Mouse (Mus musculus): ENCODE results near the gene Asprv1. TPM values are rescaled to one million over a fixed set of nuclear protein-coding genes. Genes with fewer than 3 reads are reported as not detected.

The Asprv1 gene
- 0.13 and 0.38 TPM in 2 replicates for polyA plus RNA-seq (2012; rRNA removed)

DNA sequence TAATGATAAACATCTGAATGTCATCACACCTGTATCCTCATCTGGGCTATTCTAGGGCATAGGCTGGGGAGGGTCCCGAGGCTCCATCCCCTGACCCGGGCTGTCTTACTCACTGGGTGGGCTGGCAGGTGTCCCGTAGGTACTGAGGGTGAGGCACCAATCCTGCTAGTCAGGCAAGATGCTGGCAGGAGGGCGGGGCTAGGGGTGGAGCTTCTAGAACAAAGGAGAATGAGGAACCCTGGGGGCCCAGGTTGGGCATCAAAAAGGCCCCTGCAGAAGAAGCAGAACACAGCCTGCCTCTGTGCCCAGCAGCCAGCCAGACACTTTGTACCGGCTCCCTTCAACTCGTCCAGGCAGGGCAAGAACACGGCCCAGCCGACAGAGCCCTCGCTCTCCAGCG lies at the start of gene Asprv1:
Gene Asprv1 (plus strand): TSS at position 219 of the 400 bp plus-strand sequence.
- no peak for DNase-seq (ENCODE audit: low read depth)

DNA sequence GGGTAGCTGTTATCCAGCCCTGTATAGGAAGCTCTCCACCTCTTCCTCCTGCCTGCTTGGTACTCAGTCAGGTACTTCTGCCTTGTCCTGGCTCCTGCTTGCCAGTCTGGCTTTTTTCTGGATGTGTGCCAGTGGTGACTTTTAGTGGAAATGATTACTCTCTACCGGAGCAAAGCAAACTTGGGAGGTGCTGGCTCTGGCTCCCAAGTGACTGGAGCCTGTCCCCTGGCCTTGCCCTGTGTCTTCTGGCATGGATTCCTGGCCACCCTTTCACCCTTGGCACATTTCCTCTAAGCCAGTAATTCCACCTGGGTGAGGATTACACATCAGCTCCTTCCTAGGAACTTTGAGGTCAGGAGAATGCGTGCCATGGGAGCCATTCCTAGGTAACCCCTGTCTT lies 49.6 kb upstream of the Asprv1 start:
- DNase-seq (ENCODE audit: low read depth), result no peak

DNA sequence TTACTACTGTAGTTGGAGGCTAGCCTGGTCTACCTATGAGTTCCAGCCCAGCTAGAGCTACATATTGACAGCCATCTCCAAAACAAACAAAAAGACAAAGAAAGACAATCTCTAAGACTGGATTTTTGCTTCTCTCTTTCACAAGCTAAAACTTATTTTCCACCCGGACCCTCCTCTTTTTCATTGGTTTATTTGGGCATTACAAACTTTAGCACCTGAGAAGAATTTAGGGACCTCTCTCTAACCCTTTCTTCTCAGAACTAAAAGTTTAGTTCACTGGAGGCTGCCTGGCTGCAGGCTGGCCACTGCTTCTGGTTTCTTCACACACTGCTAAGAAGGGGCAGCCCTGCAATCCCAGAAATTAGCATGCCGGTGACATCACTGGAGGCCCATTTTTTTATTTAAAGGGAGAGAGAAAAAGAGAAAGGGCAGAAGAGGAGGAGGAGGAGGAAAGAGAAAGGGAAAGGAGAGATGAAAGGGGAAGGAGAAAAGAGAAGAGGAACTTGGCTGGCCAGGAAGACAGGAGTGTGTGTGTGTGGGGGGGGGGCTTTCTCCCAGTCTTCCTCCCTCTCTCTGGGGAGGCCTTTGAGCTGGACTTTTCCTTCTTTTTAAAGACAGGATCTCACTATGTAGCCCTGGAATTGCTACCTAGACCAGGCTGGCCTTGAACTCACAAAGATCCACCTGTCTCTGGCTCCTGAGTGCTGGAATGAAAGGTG lies 48.7 kb upstream of the Asprv1 start:
- DNase-seq (ENCODE audit: low read depth), result no peak

DNA sequence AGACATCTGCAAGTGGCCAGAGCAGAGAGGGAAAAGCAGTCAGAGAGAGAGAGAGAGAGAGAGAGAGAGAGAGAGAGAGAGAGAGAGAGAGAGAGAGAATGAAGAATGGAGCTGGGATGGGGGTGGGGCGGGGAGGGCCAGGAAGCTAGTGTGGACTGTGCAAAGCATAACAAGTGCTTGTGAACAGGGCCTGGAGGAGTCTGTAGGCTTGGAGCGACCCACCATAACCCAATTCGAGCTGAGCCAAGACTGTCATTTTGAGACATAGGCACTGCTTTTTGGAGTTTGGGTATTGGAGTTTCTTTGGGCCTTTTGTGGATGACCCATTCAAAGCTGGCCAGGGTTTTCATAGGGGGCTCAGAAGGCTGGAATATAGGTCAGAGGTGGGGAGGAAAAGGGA lies 48.0 kb upstream of the Asprv1 start:
- no peak for DNase-seq (ENCODE audit: low read depth)

DNA sequence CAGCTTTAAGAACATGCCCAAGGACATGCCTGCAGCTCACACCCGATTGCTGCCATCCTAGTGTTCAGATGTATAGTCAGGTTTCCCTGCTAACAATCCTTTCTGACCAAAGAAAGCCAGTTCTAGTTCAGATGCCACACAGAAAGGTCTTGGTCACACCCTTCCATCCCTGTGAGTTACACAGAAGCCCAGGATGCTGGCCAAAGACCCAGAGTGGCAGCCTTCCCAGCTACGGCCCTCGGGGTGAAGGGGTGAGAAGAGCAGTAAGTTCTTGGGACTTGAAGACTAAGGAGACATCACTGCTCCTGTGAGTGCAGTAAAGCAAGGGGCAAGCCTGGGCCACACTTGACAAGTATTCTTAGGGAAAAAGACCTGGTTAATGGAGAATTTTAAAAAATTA lies 44.8 kb upstream of the Asprv1 start:
- no peak for DNase-seq (ENCODE audit: low read depth)

DNA sequence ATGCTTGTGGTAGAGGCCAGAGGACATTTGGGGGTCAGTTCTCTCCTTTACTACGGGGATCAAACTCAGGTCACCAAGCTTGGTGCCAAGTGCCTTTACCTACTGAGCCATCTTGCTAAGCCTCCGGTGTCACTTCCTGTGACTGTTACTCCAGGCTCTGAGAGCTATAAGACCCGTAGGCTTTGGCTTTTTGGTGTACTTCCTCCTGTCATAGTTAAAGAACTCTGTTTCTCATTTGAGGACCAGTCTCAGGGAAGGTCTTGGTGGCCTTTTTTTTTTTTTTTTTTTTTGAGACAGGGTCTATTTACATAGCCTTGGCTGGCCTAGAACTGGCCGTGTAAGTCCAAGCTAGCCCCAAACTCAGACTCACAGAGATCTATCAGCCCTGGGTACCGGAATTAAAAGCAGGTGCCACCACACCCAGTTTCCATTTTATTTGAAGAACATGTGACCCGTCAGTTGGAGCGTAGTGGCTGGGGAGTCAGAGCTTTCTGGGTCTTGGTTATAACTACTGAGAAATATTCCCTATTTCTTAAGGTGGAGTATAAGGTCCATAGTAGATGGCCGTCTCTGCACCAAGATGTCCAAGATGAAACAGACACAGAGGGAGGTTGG lies 44.3 kb upstream of the Asprv1 start:
- no peak for DNase-seq (ENCODE audit: low read depth)

DNA sequence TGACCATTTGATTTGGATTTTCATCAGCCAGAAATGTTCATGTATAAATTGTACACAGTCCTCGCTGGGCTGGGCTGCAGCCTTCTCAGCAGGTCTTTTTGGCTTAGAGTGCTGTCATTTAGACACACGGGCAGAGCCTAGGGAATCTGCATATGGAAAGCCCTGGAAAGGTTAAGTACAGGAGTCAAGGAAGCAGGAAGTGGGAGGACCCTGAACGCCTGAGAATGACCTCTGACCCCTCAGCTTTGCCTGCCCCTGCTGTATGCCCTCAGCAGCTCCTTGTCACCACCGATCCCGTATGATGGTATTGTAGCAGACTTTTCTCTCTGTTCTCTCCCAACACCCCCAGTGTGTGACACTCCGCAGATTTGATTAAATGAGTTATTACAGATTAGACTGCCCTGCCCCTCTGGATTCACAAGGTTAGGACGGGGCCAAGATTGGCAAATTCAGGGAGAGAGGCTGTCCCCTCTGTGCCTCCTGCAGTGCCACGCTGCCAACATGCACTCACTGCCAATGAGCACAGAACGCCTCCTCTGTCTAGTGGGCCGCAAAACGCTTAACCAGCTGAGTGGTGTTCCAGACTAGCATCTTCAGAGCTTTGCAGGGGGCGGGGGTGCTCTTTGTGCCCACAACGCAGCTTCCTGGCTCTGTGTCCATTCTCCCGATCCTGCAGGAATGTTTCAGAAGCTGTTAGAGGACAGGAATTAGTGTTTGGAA lies 43.5 kb upstream of the Asprv1 start:
- DNase-seq (ENCODE audit: low read depth), result no peak

DNA sequence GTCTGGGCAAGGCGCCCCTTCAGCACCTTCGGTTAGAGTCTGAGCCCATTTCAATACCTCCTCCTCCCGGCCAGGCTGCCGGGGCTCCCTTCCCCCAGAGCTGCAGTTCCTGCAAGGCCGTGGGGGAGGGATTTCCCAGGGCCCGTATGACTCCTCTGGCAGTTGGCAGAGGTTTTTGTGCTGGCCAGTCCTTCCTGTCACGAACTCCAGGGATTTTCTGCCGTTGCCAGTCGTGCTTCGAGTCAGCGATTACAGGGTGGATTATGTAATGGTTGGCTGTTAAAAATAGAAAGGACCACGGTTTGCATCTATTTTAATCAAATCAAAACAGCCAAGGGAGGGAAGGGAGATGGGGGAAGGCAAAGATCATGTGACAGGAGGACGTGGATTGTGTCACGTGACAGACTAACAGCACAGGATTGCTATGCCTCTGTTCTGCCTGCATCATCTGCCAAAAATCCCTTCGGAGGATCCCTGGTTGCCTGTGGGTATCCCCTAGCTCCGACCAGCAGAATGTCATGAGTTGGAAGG lies 42.8 kb upstream of the Asprv1 start:
- no peak for DNase-seq (ENCODE audit: low read depth)

DNA sequence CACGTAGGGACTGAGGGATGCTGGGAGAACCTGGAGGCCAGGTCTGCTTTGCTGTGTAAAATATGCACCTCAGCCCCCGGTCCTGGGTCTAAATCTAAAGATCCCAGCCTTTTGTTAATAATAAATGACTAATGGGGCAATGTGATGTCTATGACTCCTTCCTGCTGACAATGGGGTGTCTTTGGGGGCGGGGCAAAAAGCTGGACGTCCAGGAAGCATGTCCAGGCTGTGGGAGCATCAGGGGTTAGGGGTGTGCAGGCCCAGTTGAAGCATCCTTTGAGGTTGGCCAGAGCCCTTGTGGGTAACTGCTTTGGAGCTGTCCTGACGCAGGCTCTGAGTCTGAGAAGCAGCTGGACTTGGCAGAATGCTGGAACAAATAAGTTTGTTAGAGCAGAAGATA lies 41.9 kb upstream of the Asprv1 start:
- DNase-seq (ENCODE audit: low read depth), result no peak

DNA sequence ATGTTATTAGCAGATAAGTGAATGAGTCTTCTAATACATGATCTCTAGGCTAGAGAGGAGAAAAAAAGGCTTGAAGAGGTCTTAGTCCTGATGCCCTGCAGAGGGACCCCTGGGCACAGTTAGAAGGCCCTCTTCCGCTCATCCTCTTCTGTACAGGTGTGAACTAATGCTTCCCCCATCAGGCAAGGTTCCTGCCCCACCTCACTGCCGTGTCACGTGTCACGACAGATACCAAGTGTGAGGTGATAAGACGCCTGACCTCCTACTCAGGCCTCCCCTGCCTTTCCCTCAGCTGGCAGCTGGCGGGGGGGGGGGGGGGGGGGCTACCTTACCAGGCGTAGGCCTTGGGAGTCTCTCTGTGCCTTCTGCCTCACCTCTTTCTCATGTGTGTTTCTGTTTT lies 39.5 kb upstream of the Asprv1 start:
- no peak for DNase-seq (ENCODE audit: low read depth)

DNA sequence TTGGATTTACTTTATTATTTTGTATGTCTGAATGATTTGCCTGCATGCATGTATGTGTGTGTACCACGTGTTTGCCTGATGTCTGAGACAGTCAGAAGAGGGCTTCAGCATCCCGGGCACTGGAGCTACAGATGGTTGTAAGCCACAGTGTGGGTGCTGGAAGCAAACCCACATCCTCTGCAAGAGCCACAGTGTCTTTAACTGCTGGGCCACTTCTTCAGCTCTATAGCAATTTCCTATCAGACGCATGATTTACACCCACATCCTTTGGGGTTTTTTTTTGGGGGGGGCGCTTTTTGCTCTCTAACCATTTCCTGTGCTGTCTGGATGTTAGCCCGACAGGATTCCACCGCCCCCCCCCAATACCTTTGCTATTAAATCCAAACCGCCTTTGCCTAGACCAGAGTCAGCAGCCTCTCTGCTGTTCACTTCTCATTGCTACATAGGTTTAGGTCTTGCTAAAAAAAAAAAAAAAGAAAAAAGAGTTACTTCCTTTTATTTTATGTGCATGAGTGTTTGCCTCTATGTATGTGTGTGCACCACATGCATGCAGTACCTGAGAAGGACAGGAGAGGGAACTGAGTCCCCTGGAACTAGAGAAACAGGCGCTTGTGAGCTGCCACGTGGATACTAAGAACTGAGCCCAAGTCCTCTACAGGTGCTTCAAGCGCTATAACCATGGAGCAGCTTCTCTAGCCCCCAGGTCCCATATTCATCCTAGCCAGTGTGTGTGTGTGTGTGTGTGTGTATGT lies 34.6 kb upstream of the Asprv1 start:
- DNase-seq (ENCODE audit: low read depth), result no peak

DNA sequence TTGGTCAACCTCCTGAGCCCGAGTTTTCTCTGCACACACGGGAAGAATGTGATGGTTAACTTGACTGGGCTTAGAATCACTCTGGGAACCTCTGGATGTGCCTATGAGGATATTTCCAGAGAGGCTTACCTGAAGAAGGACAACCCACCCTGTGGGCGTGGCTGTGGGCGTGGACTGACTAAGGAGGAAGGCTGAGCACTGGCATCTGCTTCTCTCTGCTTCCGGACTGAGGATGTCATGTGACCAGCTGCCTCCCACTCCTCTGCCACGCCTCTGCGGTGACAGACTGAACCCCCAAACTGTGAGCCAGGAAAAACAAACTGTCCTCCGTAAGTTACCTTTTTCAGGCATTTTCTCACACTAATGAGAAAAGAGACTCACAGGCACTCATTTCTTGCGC lies 33.3 kb upstream of the Asprv1 start:
- DNase-seq (ENCODE audit: low read depth), result no peak

DNA sequence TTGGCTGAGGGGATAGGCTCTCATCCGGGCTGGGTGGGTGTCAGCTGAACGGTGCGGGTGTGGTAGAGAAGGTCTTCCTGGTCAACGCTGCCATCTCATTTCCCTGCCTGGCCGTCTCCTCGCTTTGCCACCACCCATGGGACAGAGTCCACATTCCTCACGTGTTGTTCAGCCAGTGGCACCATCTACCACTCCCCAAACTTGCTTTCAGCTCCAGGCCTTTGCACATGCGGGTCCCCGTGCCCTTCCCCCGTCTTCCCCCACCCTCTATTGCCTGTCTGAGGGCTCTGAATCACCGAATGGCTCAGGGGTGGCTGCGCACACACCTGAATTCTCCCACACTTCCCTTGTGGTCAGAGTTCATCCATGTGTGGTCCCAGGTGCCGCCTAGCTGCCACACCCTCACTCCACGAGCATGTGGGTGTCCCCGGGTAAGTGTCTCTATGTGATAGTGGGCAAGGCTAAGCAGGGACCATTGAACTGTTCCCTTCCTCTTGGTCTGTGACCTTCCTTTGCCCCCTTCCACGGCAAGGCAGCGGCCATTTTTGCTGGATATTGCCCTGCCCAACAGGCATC lies 32.0 kb upstream of the Asprv1 start:
- no peak for DNase-seq (ENCODE audit: low read depth)

DNA sequence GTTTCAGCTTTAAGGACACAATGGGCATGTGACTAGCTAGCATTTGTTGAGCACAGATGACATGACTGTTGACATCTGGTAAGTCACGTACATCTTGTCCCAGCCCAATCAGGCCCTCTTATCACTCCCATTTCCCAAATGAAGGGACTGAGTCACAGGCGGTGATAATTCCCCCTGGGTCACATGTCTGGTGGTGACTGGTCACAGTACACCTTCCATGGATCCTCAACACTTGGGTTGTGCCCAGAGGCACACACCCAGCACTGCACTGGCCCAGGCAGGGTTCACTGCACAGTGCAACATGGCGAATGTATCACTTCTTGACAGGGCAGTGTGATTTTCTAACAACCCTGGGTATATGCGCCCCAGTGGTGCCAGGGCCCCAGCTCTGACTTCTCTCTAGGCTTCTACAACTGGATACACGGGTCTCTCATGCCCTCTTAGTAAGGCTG lies 29.2 kb upstream of the Asprv1 start:
- DNase-seq (ENCODE audit: low read depth), result no peak

DNA sequence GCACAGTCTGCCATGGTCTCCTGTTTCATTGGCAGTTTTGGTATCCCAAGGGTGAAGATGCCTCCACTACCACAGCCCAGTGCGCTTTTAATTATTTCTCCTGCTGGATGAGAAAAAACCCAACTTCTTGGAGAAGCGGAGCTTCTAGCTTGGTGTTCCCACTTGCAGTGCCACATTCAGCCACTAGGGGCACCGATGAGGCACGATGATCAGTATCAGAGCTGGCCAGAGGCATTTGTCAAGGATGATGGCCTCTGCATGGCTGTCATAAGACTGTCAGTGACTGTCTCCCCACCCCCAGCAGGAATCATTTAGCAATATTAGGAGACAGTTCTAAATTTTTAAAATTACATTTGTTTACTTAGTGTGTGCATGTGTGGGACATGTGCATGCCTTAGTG lies 28.8 kb upstream of the Asprv1 start:
- no peak for DNase-seq (ENCODE audit: low read depth)

DNA sequence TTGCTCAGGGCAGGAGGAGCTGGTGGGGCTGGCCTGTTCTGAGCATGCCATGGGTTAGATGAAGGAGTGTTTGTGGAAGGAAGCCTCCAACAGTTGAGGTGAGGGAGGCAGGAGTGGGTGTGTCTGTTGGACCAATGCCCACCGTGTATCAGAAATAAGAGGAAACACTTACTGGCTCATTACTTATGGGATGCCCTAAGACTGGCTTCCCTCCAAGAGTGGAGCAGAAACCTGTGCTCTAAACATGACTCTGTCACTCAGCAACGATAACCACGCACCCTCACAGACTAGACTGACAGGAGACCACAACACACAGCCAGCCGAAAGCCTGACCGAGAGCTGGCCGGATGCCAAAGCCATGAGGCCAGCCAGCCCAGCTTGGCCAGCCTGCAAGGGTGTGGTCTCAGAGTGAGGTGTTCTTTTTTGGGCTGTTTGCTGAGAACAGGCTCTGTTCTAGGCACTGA lies 28.0 kb upstream of the Asprv1 start:
- DNase-seq (ENCODE audit: low read depth), result no peak

DNA sequence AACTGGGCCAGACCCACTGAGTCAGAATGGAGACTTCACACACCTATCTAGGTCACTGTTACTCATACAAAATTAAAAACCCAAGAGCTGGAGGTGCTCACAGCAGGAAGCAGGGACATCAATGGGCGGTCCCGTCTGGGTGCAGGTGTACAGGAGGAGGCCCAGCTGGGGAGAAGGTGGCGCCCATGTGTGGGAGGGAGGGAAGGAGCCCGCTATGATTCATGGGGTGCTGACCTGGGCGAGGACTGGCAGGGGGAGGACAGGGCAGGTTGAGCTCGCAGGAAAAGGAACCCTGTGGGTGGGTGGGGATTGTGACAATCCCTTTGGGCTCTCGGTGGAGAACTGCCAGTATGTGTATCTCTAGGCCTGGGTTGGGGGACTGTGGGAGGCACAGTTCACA lies 22.7 kb upstream of the Asprv1 start:
- DNase-seq (ENCODE audit: low read depth), result no peak

DNA sequence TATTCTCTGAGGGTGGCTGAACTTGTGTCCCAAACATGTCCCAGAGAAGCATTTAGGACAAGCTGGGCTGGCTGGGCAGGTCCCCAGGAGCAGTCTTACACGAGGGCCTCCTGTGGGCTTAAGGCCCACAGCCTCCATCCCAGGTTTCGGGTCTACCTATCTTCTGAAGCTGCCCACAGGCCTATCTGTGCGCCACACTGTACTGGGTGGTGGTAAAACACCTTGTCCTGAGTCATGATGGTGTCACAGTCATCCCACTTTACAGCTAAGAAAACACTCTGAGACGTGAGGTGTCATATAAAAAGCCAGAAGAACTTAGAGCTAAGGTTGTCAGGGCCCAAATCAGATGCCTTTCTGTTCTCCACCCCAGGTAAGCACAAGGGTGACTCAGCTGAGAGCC lies 21.7 kb upstream of the Asprv1 start:
- no peak for DNase-seq (ENCODE audit: low read depth)

DNA sequence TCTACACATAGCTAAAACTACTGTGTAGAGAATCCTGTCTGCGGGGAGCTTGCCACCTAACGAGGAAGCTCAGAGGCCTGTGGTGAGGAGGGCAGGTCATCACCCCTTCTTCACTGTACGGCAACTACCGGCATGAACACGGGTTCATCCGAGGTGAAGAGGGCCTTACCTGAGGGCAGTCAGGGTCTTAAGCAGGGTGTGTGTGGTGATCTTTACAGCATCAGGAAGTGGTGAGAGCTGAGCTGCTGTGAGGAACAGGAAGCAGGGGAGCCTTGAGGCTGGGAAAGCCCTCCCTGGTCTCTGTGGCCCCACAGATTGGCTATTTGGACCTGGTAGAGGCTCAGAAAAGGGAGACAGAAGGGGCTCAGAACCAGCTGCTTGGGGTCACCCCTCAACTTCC lies 20.5 kb upstream of the Asprv1 start:
- no peak for DNase-seq (ENCODE audit: low read depth)

DNA sequence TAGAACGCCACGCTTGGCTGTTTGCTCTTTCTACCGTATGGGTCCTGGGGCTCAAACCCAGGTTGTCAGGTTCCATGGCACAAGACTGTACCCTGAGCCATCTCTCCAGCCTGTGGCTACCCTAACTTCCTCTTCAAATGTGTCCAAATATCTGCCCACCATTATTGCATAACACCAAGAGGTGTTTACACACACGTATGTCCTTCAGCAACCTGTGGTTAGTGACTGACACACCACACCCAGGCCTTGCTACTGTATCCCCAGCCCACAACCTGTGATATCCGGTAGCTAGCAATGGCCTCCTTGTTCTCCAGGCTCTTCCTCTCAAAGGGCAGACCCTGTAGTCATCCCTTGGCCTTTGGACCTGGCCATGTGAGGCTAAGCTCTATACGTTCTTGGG lies 18.7 kb upstream of the Asprv1 start:
- DNase-seq (ENCODE audit: low read depth), result no peak

DNA sequence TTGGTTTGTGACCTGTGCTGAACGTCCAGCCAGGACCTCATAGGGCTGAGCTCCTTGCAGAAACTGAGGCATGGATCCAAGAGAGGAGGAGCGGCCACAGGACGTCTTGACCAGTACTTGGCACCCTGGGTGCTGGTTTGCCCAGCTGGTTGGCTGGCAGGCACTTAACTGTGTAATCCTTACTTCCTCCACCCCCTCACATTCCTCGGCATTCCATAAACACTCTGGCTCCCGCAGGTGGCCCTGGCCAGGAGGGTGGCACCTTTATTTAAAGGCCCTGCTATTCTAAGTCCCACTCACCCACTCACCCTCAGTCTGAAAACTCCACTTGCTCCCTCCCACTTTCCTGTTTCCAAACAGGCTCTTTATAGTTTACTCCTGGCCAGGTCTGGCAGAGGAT lies 17.2 kb upstream of the Asprv1 start:
- DNase-seq (ENCODE audit: low read depth), result peak; percentile 93

DNA sequence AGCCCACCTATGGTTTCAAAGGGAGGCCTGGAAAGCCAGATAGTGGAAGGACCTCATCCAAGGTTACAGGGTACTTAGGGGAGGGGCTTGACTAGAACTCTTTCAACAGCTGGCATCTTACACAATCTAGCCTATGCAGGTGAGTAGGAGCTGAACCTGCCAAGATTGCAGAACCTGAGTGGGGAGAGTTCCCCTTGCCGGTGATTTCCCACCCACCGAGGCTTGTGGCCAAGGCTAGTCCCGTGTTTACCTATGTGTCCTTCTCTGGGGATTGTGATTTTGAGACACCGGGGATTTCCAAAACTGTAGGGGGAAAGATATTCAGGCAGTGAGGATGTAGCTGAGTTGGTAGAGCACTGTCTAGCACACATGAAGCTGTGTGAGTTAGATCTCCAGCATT lies 12.7 kb upstream of the Asprv1 start:
- DNase-seq (ENCODE audit: low read depth), result no peak
